Mouse (Mus musculus): ENCODE measurements around the gene Ccdc163. TPM values are rescaled to one million over a fixed set of nuclear protein-coding genes. Genes with fewer than 3 reads are reported as not detected.

Ccdc163 gene
- polyA plus RNA-seq, 2 experiments from 2014 or later = 50.5 to 55.9 TPM

GRCm38 (mm10) chr4:116707666-116708065 is 643 bp upstream of the Ccdc163 start:
- no peak for ATAC-seq

GRCm38 (mm10) chr4:116708791-116709390 is 582 bp downstream of the Ccdc163 start:
- ATAC-seq = peak; percentile 3

- ATAC-seq = no peak
These were observed 1.8 kb downstream of the Ccdc163 start for GRCm38 (mm10) chr4:116710154-116710553.

- ATAC-seq = no peak
These were observed 4.2 kb downstream of the Ccdc163 start for GRCm38 (mm10) chr4:116712536-116712935.

GRCm38 (mm10) chr4:116719396-116719795 is 11.1 kb downstream of the Ccdc163 start:
- peak; percentile 25 for ATAC-seq

GRCm38 (mm10) chr4:116720343-116721097 is 12.2 kb downstream of the Ccdc163 start, which contains the start of gene Tesk2:
Gene Tesk2, plus strand, starts transcription at chr4:116720948.
- ATAC-seq = peak; percentile 97

- ATAC-seq = no peak
These were observed 12.9 kb downstream of the Ccdc163 start for GRCm38 (mm10) chr4:116721098-116721628.

- no peak for ATAC-seq
These were observed 13.9 kb downstream of the Ccdc163 start for GRCm38 (mm10) chr4:116722230-116722629.

GRCm38 (mm10) chr4:116725444-116725843 is 17.1 kb downstream of the Ccdc163 start:
- no peak for ATAC-seq

GRCm38 (mm10) chr4:116727401-116727800 is 19.1 kb downstream of the Ccdc163 start:
- no peak for ATAC-seq

- ATAC-seq = no peak
These were observed 21.2 kb downstream of the Ccdc163 start for GRCm38 (mm10) chr4:116729532-116729931.

GRCm38 (mm10) chr4:116731077-116731476 is 22.8 kb downstream of the Ccdc163 start:
- ATAC-seq = no peak

GRCm38 (mm10) chr4:116732355-116732754 is 24.0 kb downstream of the Ccdc163 start:
- ATAC-seq = no peak

- ATAC-seq = no peak
These were observed 26.7 kb downstream of the Ccdc163 start for GRCm38 (mm10) chr4:116734996-116735395.

- ATAC-seq = no peak
These were observed 30.9 kb downstream of the Ccdc163 start for GRCm38 (mm10) chr4:116738972-116739751.

- ATAC-seq = no peak
These were observed 41.4 kb downstream of the Ccdc163 start for GRCm38 (mm10) chr4:116749750-116750149.

GRCm38 (mm10) chr4:116761914-116762313 is 53.6 kb downstream of the Ccdc163 start:
- no peak for ATAC-seq

- ATAC-seq = no peak
These were observed 55.7 kb downstream of the Ccdc163 start for GRCm38 (mm10) chr4:116764001-116764400.

GRCm38 (mm10) chr4:116768510-116768909 is 60.2 kb downstream of the Ccdc163 start:
- ATAC-seq = no peak

GRCm38 (mm10) chr4:116769060-116769459 is 60.8 kb downstream of the Ccdc163 start:
- no peak for ATAC-seq

GRCm38 (mm10) chr4:116776391-116776790 is 68.1 kb downstream of the Ccdc163 start:
- no peak for ATAC-seq

GRCm38 (mm10) chr4:116777079-116777478 is 68.8 kb downstream of the Ccdc163 start:
- no peak for ATAC-seq

GRCm38 (mm10) chr4:116780541-116780940 is 72.2 kb downstream of the Ccdc163 start:
- no peak for ATAC-seq
